Mouse (Mus musculus): ENCODE data around the gene Clrn1. TPM values are rescaled to one million over a fixed set of nuclear protein-coding genes. Genes with fewer than 3 reads are reported as not detected.
A peak's percentile ranks its signal among the peaks of the same experiment; 100 is the strongest.
"Not testable (repeated sequence)": the region's sequence is repeated elsewhere in the genome, so short reads cannot be mapped to it uniquely, and the experiment has no call there.

The Clrn1 gene
- polyA plus RNA-seq, 1 experiment from 2014 or later: not detected

- Histone ChIP-seq H3K36me3 (ENCODE audit: control insufficient read depth, insufficient read depth, low read length) (no peaks in the 10 kb centered on the region), H3K4me3 (ENCODE audit: low read depth, low read length) (no peak overlapping the region), H3K4me1 (ENCODE audit: control insufficient read depth, insufficient read depth, low read length) (no peaks in the 10 kb centered on the region), H3K9me3 (ENCODE audit: control insufficient read depth, low read depth, low read length) (no peaks in the 10 kb centered on the region), H3K27ac (ENCODE audit: low read length) (no peak overlapping the region), H3K27me3 (ENCODE audit: control insufficient read depth, insufficient read depth, low read length) (no peaks in the 10 kb centered on the region), H3K4me2 (replicated peaks; ENCODE audit: low read depth, low read length) (no peak overlapping the region), H3K9ac (replicated peaks; ENCODE audit: low read depth, low read length) (no peak overlapping the region)
- ATAC-seq (ENCODE audit: insufficient number of reproducible peaks, insufficient read depth, low FRiP score, low read depth): no peak
- 80% methylated on average over 3 of the region's 3 CpGs for WGBS
Observed at GRCm38 (mm10) chr3:58894529-58894928, 9.4 kb upstream of the Clrn1 start.

GRCm38 (mm10) chr3:58889670-58890069, 4.5 kb upstream of the Clrn1 start:
- 78% methylated on average over 3 of the region's 3 CpGs for WGBS
- ATAC-seq (ENCODE audit: insufficient number of reproducible peaks, insufficient read depth, low FRiP score, low read depth): no peak
- H3K27ac ChIP-seq (ENCODE audit: low read length): no peak overlapping the region

DNA sequence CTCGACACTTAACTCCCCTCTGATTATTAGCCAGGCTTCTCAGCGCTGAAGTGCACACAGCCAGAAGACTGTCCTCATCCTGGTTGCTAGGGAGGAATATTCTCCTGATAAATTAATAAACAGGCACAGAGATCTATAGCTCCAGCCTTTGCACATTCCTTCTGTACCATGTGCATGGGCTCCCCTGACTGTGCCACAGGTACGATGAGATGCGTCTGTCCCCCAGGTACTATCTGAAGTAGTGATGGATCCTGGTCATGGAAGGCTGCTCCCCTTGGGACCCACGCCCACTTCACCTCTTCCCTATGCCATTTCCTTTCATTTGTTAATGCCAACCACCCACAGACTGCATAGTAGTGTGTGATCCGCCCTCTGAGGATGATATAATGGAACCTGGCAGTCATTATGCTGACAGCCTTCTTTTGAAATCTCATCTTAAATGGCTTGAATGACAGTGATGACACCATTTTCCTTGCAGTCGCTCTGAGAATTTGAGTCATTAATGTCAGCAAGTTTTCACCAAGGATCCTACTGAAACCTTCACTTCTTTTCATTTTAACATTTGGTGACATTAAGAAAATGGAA, 3.1 kb upstream of the Clrn1 start:
- no peak for ATAC-seq (ENCODE audit: insufficient number of reproducible peaks, insufficient read depth, low FRiP score, low read depth)
- H3K4me1 ChIP-seq (ENCODE audit: control insufficient read depth, insufficient read depth, low read length): no peaks in the 10 kb centered on the region
- no peak overlapping the region for H3K4me3 ChIP-seq (ENCODE audit: low read depth, low read length)
- 86% methylated on average over 7 of the region's 7 CpGs for WGBS
- no peak overlapping the region for H3K4me2 ChIP-seq (replicated peaks; ENCODE audit: low read depth, low read length)
- H3K27ac ChIP-seq (ENCODE audit: low read length): no peak overlapping the region
- no peaks in the 10 kb centered on the region for H3K9me3 ChIP-seq (ENCODE audit: control insufficient read depth, low read depth, low read length)
- no peaks in the 10 kb centered on the region for H3K36me3 ChIP-seq (ENCODE audit: control insufficient read depth, insufficient read depth, low read length)
- H3K9ac ChIP-seq (replicated peaks; ENCODE audit: low read depth, low read length): no peak overlapping the region
- H3K27me3 ChIP-seq (ENCODE audit: control insufficient read depth, insufficient read depth, low read length): no peaks in the 10 kb centered on the region

More at GRCm38 (mm10) chr3:58889670-58890069, 4.5 kb upstream of the Clrn1 start:
- no peaks in the 10 kb centered on the region for H3K4me1 ChIP-seq (ENCODE audit: control insufficient read depth, insufficient read depth, low read length)
- no peak overlapping the region for H3K9ac ChIP-seq (replicated peaks; ENCODE audit: low read depth, low read length)
- H3K36me3 ChIP-seq (ENCODE audit: control insufficient read depth, insufficient read depth, low read length): no peaks in the 10 kb centered on the region
- no peak overlapping the region for H3K4me3 ChIP-seq (ENCODE audit: low read depth, low read length)
- H3K27me3 ChIP-seq (ENCODE audit: control insufficient read depth, insufficient read depth, low read length): no peaks in the 10 kb centered on the region
- no peaks in the 10 kb centered on the region for H3K9me3 ChIP-seq (ENCODE audit: control insufficient read depth, low read depth, low read length)
- no peak overlapping the region for H3K4me2 ChIP-seq (replicated peaks; ENCODE audit: low read depth, low read length)

- Histone ChIP-seq H3K27ac (ENCODE audit: low read length) (no peak overlapping the region), H3K36me3 (ENCODE audit: control insufficient read depth, insufficient read depth, low read length) (no peaks in the 10 kb centered on the region), H3K4me3 (ENCODE audit: low read depth, low read length) (no peak overlapping the region), H3K9me3 (ENCODE audit: control insufficient read depth, low read depth, low read length) (no peaks in the 10 kb centered on the region), H3K9ac (replicated peaks; ENCODE audit: low read depth, low read length) (no peak overlapping the region), H3K4me2 (replicated peaks; ENCODE audit: low read depth, low read length) (no peak overlapping the region), H3K27me3 (ENCODE audit: control insufficient read depth, insufficient read depth, low read length) (no peaks in the 10 kb centered on the region), H3K4me1 (ENCODE audit: control insufficient read depth, insufficient read depth, low read length) (no peaks in the 10 kb centered on the region)
- no peak for ATAC-seq (ENCODE audit: insufficient number of reproducible peaks, insufficient read depth, low FRiP score, low read depth)
- 79% methylated on average over 10 of the region's 10 CpGs for WGBS
Observed at GRCm38 (mm10) chr3:58887719-58888118, 2.6 kb upstream of the Clrn1 start.

GRCm38 (mm10) chr3:58883511-58883907, 1.6 kb downstream of the Clrn1 start:
- Histone ChIP-seq H3K4me3 (ENCODE audit: low read depth, low read length) (no peak overlapping the region), H3K27me3 (ENCODE audit: control insufficient read depth, insufficient read depth, low read length) (no peaks in the 10 kb centered on the region), H3K36me3 (ENCODE audit: control insufficient read depth, insufficient read depth, low read length) (no peaks in the 10 kb centered on the region), H3K4me2 (replicated peaks; ENCODE audit: low read depth, low read length) (no peak overlapping the region), H3K9me3 (ENCODE audit: control insufficient read depth, low read depth, low read length) (no peaks in the 10 kb centered on the region), H3K4me1 (ENCODE audit: control insufficient read depth, insufficient read depth, low read length) (no peaks in the 10 kb centered on the region), H3K9ac (replicated peaks; ENCODE audit: low read depth, low read length) (no peak overlapping the region), H3K27ac (ENCODE audit: low read length) (no peak overlapping the region)
- no peak for ATAC-seq (ENCODE audit: insufficient number of reproducible peaks, insufficient read depth, low FRiP score, low read depth)

GRCm38 (mm10) chr3:58882878-58883510, 2.1 kb downstream of the Clrn1 start:
- Histone ChIP-seq H3K4me2 (replicated peaks; ENCODE audit: low read depth, low read length) (no peak overlapping the region), H3K4me1 (ENCODE audit: control insufficient read depth, insufficient read depth, low read length) (no peaks in the 10 kb centered on the region), H3K36me3 (ENCODE audit: control insufficient read depth, insufficient read depth, low read length) (no peaks in the 10 kb centered on the region), H3K4me3 (ENCODE audit: low read depth, low read length) (no peak overlapping the region), H3K27me3 (ENCODE audit: control insufficient read depth, insufficient read depth, low read length) (no peaks in the 10 kb centered on the region), H3K27ac (ENCODE audit: low read length) (no peak overlapping the region), H3K9ac (replicated peaks; ENCODE audit: low read depth, low read length) (no peak overlapping the region), H3K9me3 (ENCODE audit: control insufficient read depth, low read depth, low read length) (no peaks in the 10 kb centered on the region)
- WGBS: 22% methylated on average over 8 of the region's 8 CpGs
- ATAC-seq (ENCODE audit: insufficient number of reproducible peaks, insufficient read depth, low FRiP score, low read depth): 0 out of 2 replicates have a peak, but pooled peaks have one; percentile 23

DNA sequence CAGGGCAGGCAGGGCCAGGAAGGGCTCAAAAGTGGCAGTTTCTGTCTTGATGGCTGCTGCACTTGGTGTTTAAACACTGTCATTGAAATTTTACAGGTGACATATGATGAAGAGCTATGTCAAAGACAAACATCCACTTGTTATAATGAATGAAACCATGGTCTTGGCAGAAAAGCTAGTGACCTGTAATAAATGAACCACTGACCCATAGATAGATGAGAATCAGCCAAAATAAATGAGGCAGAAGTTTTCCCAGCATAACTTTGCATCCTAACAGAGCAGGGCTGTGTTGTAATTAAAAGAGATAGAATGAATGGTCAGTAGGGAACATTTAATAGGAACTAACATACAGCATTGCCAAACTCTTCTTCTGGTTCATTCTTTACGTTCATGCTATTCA, 4.1 kb downstream of the Clrn1 start:
- no peak overlapping the region for H3K27ac ChIP-seq (ENCODE audit: low read length)
- H3K4me3 ChIP-seq (ENCODE audit: low read depth, low read length): no peak overlapping the region
- H3K4me2 ChIP-seq (replicated peaks; ENCODE audit: low read depth, low read length): no peak overlapping the region
- 87% methylated on average over 1 of the region's 1 CpGs for WGBS
- no peak overlapping the region for H3K9ac ChIP-seq (replicated peaks; ENCODE audit: low read depth, low read length)
- no peaks in the 10 kb centered on the region for H3K4me1 ChIP-seq (ENCODE audit: control insufficient read depth, insufficient read depth, low read length)
- H3K9me3 ChIP-seq (ENCODE audit: control insufficient read depth, low read depth, low read length): no peaks in the 10 kb centered on the region
- ATAC-seq (ENCODE audit: insufficient number of reproducible peaks, insufficient read depth, low FRiP score, low read depth): no peak
- H3K27me3 ChIP-seq (ENCODE audit: control insufficient read depth, insufficient read depth, low read length): no peaks in the 10 kb centered on the region
- H3K36me3 ChIP-seq (ENCODE audit: control insufficient read depth, insufficient read depth, low read length): no peaks in the 10 kb centered on the region

GRCm38 (mm10) chr3:58880181-58880580, 5.0 kb downstream of the Clrn1 start:
- Histone ChIP-seq H3K27ac (ENCODE audit: low read length) (no peak overlapping the region), H3K9ac (replicated peaks; ENCODE audit: low read depth, low read length) (no peak overlapping the region), H3K36me3 (ENCODE audit: control insufficient read depth, insufficient read depth, low read length) (no peaks in the 10 kb centered on the region), H3K9me3 (ENCODE audit: control insufficient read depth, low read depth, low read length) (no peaks in the 10 kb centered on the region), H3K27me3 (ENCODE audit: control insufficient read depth, insufficient read depth, low read length) (no peaks in the 10 kb centered on the region), H3K4me3 (ENCODE audit: low read depth, low read length) (no peak overlapping the region), H3K4me2 (replicated peaks; ENCODE audit: low read depth, low read length) (no peak overlapping the region), H3K4me1 (ENCODE audit: control insufficient read depth, insufficient read depth, low read length) (no peaks in the 10 kb centered on the region)
- WGBS: 78% methylated on average over 2 of the region's 2 CpGs
- ATAC-seq (ENCODE audit: insufficient number of reproducible peaks, insufficient read depth, low FRiP score, low read depth): no peak

DNA sequence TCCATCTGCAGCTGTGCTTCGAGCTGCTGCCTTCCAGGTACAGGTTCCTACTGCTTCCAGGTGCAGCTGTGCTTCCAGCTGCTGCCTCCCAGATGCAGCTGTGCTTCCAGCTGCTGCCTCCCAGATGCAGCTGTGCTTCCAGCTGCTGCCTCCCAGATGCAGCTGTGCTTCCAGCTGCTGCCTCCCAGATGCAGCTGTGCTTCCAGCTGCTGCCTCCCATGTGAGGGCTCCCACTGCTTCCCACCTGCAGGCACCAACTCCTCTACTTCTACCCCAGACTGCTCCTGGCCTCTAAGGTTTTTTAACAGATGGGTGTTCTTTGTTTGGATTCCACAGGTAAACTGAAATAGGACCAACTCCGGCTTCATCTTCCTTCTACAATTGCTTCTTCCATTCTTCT, 13.3 kb downstream of the Clrn1 start:
- not testable (repeated sequence) for H3K9me3 ChIP-seq (ENCODE audit: control insufficient read depth, low read depth, low read length); H3K4me3 ChIP-seq (ENCODE audit: low read depth, low read length); H3K9ac ChIP-seq (replicated peaks; ENCODE audit: low read depth, low read length); H3K27me3 ChIP-seq (ENCODE audit: control insufficient read depth, insufficient read depth, low read length); H3K36me3 ChIP-seq (ENCODE audit: control insufficient read depth, insufficient read depth, low read length); ATAC-seq (ENCODE audit: insufficient number of reproducible peaks, insufficient read depth, low FRiP score, low read depth); H3K27ac ChIP-seq (ENCODE audit: low read length); H3K4me1 ChIP-seq (ENCODE audit: control insufficient read depth, insufficient read depth, low read length); H3K4me2 ChIP-seq (replicated peaks; ENCODE audit: low read depth, low read length)
- 61% methylated on average over 2 of the region's 2 CpGs for WGBS
